Mouse (Mus musculus): ENCODE measurements around the gene Cbfa2t2. TPM values are rescaled to one million over a fixed set of nuclear protein-coding genes. Genes with fewer than 3 reads are reported as not detected.

Gene Cbfa2t2
- polyA plus RNA-seq, 1 experiment from 2014 or later: 30.8 TPM

- WGBS: 78% methylated on average over 5 of the region's 5 CpGs
- no peak for ATAC-seq (ENCODE audit: insufficient number of reproducible peaks, insufficient read depth, low FRiP score, low read depth)
- Histone ChIP-seq H3K4me1 (ENCODE audit: control insufficient read depth in 2 of 2, insufficient read depth in 2 of 2, low read length in 2 of 2) (no peaks in the 10 kb centered on the region), H3K4me3 (ENCODE audit: control insufficient read depth in 1 of 2, insufficient read depth in 1 of 2, low read depth in 1 of 2, low read length in 2 of 2) (no peak overlapping the region), H3K4me2 (ENCODE audit: low read length) (no peak overlapping the region), H3K27ac (replicated peaks in 1 of 2; ENCODE audit: control insufficient read depth in 1 of 2, insufficient read depth in 1 of 2, low read depth in 2 of 2, low read length in 2 of 2) (no peak overlapping the region), H3K36me3 (ENCODE audit: control insufficient read depth, insufficient read depth, low read length) (peaks cover 79% of the 10 kb centered on the region), H3K9me3 (ENCODE audit: control insufficient read depth, low read length) (no peaks in the 10 kb centered on the region), H3K27me3 (ENCODE audit: control insufficient read depth, insufficient read depth, low read length) (no peaks in the 10 kb centered on the region), H3K9ac (ENCODE audit: low read length) (no peak overlapping the region)
These were observed 86.1 kb downstream of the Cbfa2t2 start for GRCm38 (mm10) chr2:154522334-154522733.

DNA sequence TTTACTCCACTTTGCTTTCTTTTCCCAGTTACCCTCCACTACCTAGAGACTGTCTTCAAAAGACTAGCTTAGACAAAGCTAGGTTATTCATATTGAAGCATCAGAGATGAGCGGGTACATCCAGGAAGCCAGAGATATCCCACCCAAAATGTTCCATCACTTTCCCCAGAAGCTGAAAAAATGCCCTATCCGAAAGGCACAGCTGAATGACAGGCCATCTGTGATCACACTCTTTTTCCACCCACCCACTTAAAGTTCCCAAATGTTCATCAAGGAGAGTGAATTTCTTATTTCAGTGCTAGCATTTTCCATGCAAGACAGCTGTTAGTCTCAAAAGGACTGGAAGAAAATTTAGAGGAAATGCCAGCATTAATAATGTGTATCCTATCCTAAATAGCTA lies 89.0 kb downstream of the Cbfa2t2 start:
- Histone ChIP-seq H3K4me3 (ENCODE audit: control insufficient read depth in 1 of 2, insufficient read depth in 1 of 2, low read depth in 1 of 2, low read length in 2 of 2) (no peak overlapping the region), H3K36me3 (ENCODE audit: control insufficient read depth, insufficient read depth, low read length) (peaks cover 82% of the 10 kb centered on the region), H3K9me3 (ENCODE audit: control insufficient read depth, low read length) (no peaks in the 10 kb centered on the region), H3K4me1 (ENCODE audit: control insufficient read depth in 2 of 2, insufficient read depth in 2 of 2, low read length in 2 of 2) (no peaks in the 10 kb centered on the region), H3K27ac (replicated peaks in 1 of 2; ENCODE audit: control insufficient read depth in 1 of 2, insufficient read depth in 1 of 2, low read depth in 2 of 2, low read length in 2 of 2) (no peak overlapping the region), H3K4me2 (ENCODE audit: low read length) (no peak overlapping the region), H3K9ac (ENCODE audit: low read length) (no peak overlapping the region), H3K27me3 (ENCODE audit: control insufficient read depth, insufficient read depth, low read length) (no peaks in the 10 kb centered on the region)
- ATAC-seq (ENCODE audit: insufficient number of reproducible peaks, insufficient read depth, low FRiP score, low read depth): no peak
- WGBS: 88% methylated on average over 2 of the region's 2 CpGs

DNA sequence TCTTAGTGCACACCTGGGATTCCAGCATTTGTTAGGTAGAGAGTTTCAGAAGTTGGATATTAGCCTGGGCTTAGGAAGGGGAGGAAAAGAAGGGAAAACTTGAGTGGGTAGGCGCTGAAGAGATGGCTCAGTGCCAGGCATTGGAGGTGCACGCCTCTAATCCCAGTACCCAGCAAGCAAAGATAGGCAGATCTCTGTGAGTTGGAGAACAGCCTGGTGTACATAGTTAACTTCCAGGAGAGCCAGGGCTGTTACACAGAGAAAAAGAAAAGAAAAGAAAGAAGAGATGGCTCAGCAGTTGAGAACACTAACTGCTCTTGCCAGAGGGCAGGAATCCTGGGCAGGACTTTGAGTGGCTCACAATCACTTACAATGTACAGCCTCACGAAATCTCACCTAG lies 90.2 kb downstream of the Cbfa2t2 start:
- Histone ChIP-seq H3K9me3 (ENCODE audit: control insufficient read depth, low read length) (no peaks in the 10 kb centered on the region), H3K4me2 (ENCODE audit: low read length) (no peak overlapping the region), H3K4me1 (ENCODE audit: control insufficient read depth in 2 of 2, insufficient read depth in 2 of 2, low read length in 2 of 2) (no peaks in the 10 kb centered on the region), H3K27me3 (ENCODE audit: control insufficient read depth, insufficient read depth, low read length) (no peaks in the 10 kb centered on the region), H3K36me3 (ENCODE audit: control insufficient read depth, insufficient read depth, low read length) (peaks cover 86% of the 10 kb centered on the region), H3K9ac (ENCODE audit: low read length) (no peak overlapping the region), H3K27ac (replicated peaks in 1 of 2; ENCODE audit: control insufficient read depth in 1 of 2, insufficient read depth in 1 of 2, low read depth in 2 of 2, low read length in 2 of 2) (no peak overlapping the region), H3K4me3 (ENCODE audit: control insufficient read depth in 1 of 2, insufficient read depth in 1 of 2, low read depth in 1 of 2, low read length in 2 of 2) (no peak overlapping the region)
- 57% methylated on average over 3 of the region's 3 CpGs for WGBS
- no peak for ATAC-seq (ENCODE audit: insufficient number of reproducible peaks, insufficient read depth, low FRiP score, low read depth)

DNA sequence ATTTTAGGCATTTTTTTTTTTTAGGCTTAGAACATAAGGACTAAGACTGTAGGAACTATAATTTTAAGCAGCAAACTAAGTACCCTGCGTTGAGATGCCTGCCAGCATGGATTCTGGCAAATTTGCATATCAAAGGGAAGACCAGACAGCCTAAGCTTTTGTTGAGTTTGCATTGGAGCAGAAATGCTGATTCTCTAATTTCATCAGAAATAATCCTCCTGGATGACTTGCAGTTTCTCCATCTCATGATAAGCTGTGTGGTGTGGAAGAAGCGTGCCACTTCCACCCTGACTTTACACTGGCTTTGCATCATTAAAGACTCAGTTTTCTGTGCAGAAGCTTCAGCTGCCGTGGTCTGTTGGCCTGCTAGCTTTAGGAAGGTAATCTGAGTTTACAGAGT lies 96.6 kb downstream of the Cbfa2t2 start:
- Histone ChIP-seq H3K27me3 (ENCODE audit: control insufficient read depth, insufficient read depth, low read length) (no peaks in the 10 kb centered on the region), H3K4me3 (ENCODE audit: control insufficient read depth in 1 of 2, insufficient read depth in 1 of 2, low read depth in 1 of 2, low read length in 2 of 2) (no peak overlapping the region), H3K9ac (ENCODE audit: low read length) (no peak overlapping the region), H3K4me1 (ENCODE audit: control insufficient read depth in 2 of 2, insufficient read depth in 2 of 2, low read length in 2 of 2) (peaks cover 0 to 2% of the 10 kb centered on the region in 2 experiments; a peak in 1 of 4 replicates), H3K27ac (replicated peaks in 1 of 2; ENCODE audit: control insufficient read depth in 1 of 2, insufficient read depth in 1 of 2, low read depth in 2 of 2, low read length in 2 of 2) (no peak overlapping the region), H3K4me2 (ENCODE audit: low read length) (no peak overlapping the region), H3K36me3 (ENCODE audit: control insufficient read depth, insufficient read depth, low read length) (peaks cover 93% of the 10 kb centered on the region), H3K9me3 (ENCODE audit: control insufficient read depth, low read length) (no peaks in the 10 kb centered on the region)
- no peak for ATAC-seq (ENCODE audit: insufficient number of reproducible peaks, insufficient read depth, low FRiP score, low read depth)
- WGBS: 61% methylated on average over 3 of the region's 3 CpGs

GRCm38 (mm10) chr2:154534704-154535270 lies 98.5 kb downstream of the Cbfa2t2 start:
- Histone ChIP-seq H3K4me3 (ENCODE audit: control insufficient read depth in 1 of 2, insufficient read depth in 1 of 2, low read depth in 1 of 2, low read length in 2 of 2) (no peak overlapping the region), H3K36me3 (ENCODE audit: control insufficient read depth, insufficient read depth, low read length) (peaks cover 85% of the 10 kb centered on the region), H3K9me3 (ENCODE audit: control insufficient read depth, low read length) (no peaks in the 10 kb centered on the region), H3K27ac (replicated peaks in 1 of 2; ENCODE audit: control insufficient read depth in 1 of 2, insufficient read depth in 1 of 2, low read depth in 2 of 2, low read length in 2 of 2) (no peak overlapping the region; a peak in 1 of 4 replicates), H3K9ac (ENCODE audit: low read length) (no peak overlapping the region), H3K4me1 (ENCODE audit: control insufficient read depth in 2 of 2, insufficient read depth in 2 of 2, low read length in 2 of 2) (peaks cover 6 to 9% of the 10 kb centered on the region in 2 experiments; a peak in 3 of 4 replicates), H3K27me3 (ENCODE audit: control insufficient read depth, insufficient read depth, low read length) (no peaks in the 10 kb centered on the region), H3K4me2 (ENCODE audit: low read length) (no peak overlapping the region)
- ATAC-seq (ENCODE audit: insufficient number of reproducible peaks, insufficient read depth, low FRiP score, low read depth): peak; percentile 47
- 45% methylated on average over 12 of the region's 12 CpGs for WGBS

- Histone ChIP-seq H3K27ac (replicated peaks in 1 of 2; ENCODE audit: control insufficient read depth in 1 of 2, insufficient read depth in 1 of 2, low read depth in 2 of 2, low read length in 2 of 2) (no peak overlapping the region), H3K27me3 (ENCODE audit: control insufficient read depth, insufficient read depth, low read length) (no peaks in the 10 kb centered on the region), H3K9ac (ENCODE audit: low read length) (no peak overlapping the region), H3K4me3 (ENCODE audit: control insufficient read depth in 1 of 2, insufficient read depth in 1 of 2, low read depth in 1 of 2, low read length in 2 of 2) (no peak overlapping the region), H3K4me1 (ENCODE audit: control insufficient read depth in 2 of 2, insufficient read depth in 2 of 2, low read length in 2 of 2) (peaks cover 6 to 9% of the 10 kb centered on the region in 2 experiments; a peak in 3 of 4 replicates), H3K9me3 (ENCODE audit: control insufficient read depth, low read length) (no peaks in the 10 kb centered on the region), H3K4me2 (ENCODE audit: low read length) (no peak overlapping the region), H3K36me3 (ENCODE audit: control insufficient read depth, insufficient read depth, low read length) (peaks cover 59% of the 10 kb centered on the region)
- no peak for ATAC-seq (ENCODE audit: insufficient number of reproducible peaks, insufficient read depth, low FRiP score, low read depth)
- WGBS: 50% methylated on average over 2 of the region's 2 CpGs
These were observed 102.0 kb downstream of the Cbfa2t2 start for GRCm38 (mm10) chr2:154538310-154538709.

- Histone ChIP-seq H3K27ac (replicated peaks in 1 of 2; ENCODE audit: control insufficient read depth in 1 of 2, insufficient read depth in 1 of 2, low read depth in 2 of 2, low read length in 2 of 2) (no peak overlapping the region), H3K36me3 (ENCODE audit: control insufficient read depth, insufficient read depth, low read length) (peaks cover 55% of the 10 kb centered on the region), H3K9me3 (ENCODE audit: control insufficient read depth, low read length) (no peaks in the 10 kb centered on the region), H3K4me1 (ENCODE audit: control insufficient read depth in 2 of 2, insufficient read depth in 2 of 2, low read length in 2 of 2) (peaks cover 6 to 9% of the 10 kb centered on the region in 2 experiments; a peak in 3 of 4 replicates), H3K4me2 (ENCODE audit: low read length) (no peak overlapping the region), H3K9ac (ENCODE audit: low read length) (no peak overlapping the region), H3K27me3 (ENCODE audit: control insufficient read depth, insufficient read depth, low read length) (no peaks in the 10 kb centered on the region), H3K4me3 (ENCODE audit: control insufficient read depth in 1 of 2, insufficient read depth in 1 of 2, low read depth in 1 of 2, low read length in 2 of 2) (no peak overlapping the region)
- 30% methylated on average over 3 of the region's 3 CpGs for WGBS
- no peak for ATAC-seq (ENCODE audit: insufficient number of reproducible peaks, insufficient read depth, low FRiP score, low read depth)
These were observed 102.4 kb downstream of the Cbfa2t2 start for GRCm38 (mm10) chr2:154538710-154539109.

- H3K4me2 ChIP-seq (ENCODE audit: low read length): no peak overlapping the region
- H3K4me1 ChIP-seq (ENCODE audit: control insufficient read depth in 2 of 2, insufficient read depth in 2 of 2, low read length in 2 of 2): peaks cover 6 to 9% of the 10 kb centered on the region in 2 experiments; a peak in 3 of 4 replicates
- peaks cover 46% of the 10 kb centered on the region for H3K36me3 ChIP-seq (ENCODE audit: control insufficient read depth, insufficient read depth, low read length)
- no peaks in the 10 kb centered on the region for H3K27me3 ChIP-seq (ENCODE audit: control insufficient read depth, insufficient read depth, low read length)
- H3K9me3 ChIP-seq (ENCODE audit: control insufficient read depth, low read length): no peaks in the 10 kb centered on the region
- no peak for ATAC-seq (ENCODE audit: insufficient number of reproducible peaks, insufficient read depth, low FRiP score, low read depth)
- no peak overlapping the region for H3K27ac ChIP-seq (replicated peaks in 1 of 2; ENCODE audit: control insufficient read depth in 1 of 2, insufficient read depth in 1 of 2, low read depth in 2 of 2, low read length in 2 of 2)
- H3K9ac ChIP-seq (ENCODE audit: low read length): no peak overlapping the region
- 81% methylated on average over 3 of the region's 3 CpGs for WGBS
- no peak overlapping the region for H3K4me3 ChIP-seq (ENCODE audit: control insufficient read depth in 1 of 2, insufficient read depth in 1 of 2, low read depth in 1 of 2, low read length in 2 of 2)
These were observed 103.4 kb downstream of the Cbfa2t2 start for GRCm38 (mm10) chr2:154539720-154540119.
